Mouse (Mus musculus) midbrain, postnatal 0 days (tissue): ENCODE measurements at regions not wholly inside any gene's neighbourhood (a gene's known extent, or its start where the extent isn't known, plus 50 kb on each side); places are given as distances from the start of the nearest gene placed in this dataset.
"Not testable (repeated sequence)": the region's sequence is repeated elsewhere in the genome, so short reads cannot be mapped to it uniquely, and the experiment has no call there.

Source experiments
- ATAC-seq: fragments of 200-750 bp; cut with Nextera tagmentation; 2 replicates; pipeline ENCODE4 v1.8.0; 2017; ENCODE audit warnings: moderate number of reproducible peaks, mild to moderate bottlenecking, moderate TSS enrichment, moderate library complexity; ENCODE audit not compliant: low FRiP score
- DNase-seq: peaks from one replicate; pipeline ENCODE4 v3.0.0-alpha.2; 2015; ENCODE audit warnings: low spot score
- H3K27ac ChIP-seq: fragments of 300-500 bp; sonication (generic); 2 replicates; pipeline ENCODE4 v1.5.1; 2014; ENCODE audit warnings: low read depth, mild to moderate bottlenecking, low read length, mixed read lengths
- H3K27me3 ChIP-seq: fragments of 300-500 bp; sonication (generic); 2 replicates; pipeline ENCODE4 v1.6.1; 2014; ENCODE audit warnings: low read length, control low read depth, mixed read lengths; ENCODE audit not compliant: insufficient read depth
- H3K36me3 ChIP-seq: fragments of 300-500 bp; sonication (generic); 2 replicates; pipeline ENCODE4 v1.6.1; 2014; ENCODE audit warnings: low read length, control low read depth, mixed read lengths; ENCODE audit not compliant: insufficient read depth
- H3K4me1 ChIP-seq: fragments of 300-500 bp; sonication (generic); 2 replicates; pipeline ENCODE4 v1.6.1; 2014; ENCODE audit warnings: mild to moderate bottlenecking, control low read depth, antibody characterized with exemption, low read length, mixed read lengths; ENCODE audit not compliant: insufficient read depth
- H3K4me2 ChIP-seq: fragments of 300-500 bp; sonication (generic); 2 replicates; pipeline ENCODE4 v1.6.1; 2014; ENCODE audit warnings: low read depth, mild to moderate bottlenecking, low read length, mixed read lengths; ENCODE audit not compliant: poor library complexity, severe bottlenecking
- H3K4me3 ChIP-seq: fragments of 300-500 bp; sonication (generic); 2 replicates; pipeline ENCODE4 v1.5.1; 2014; ENCODE audit warnings: low read depth, mild to moderate bottlenecking, low read length, moderate library complexity
- H3K9ac ChIP-seq: fragments of 300-500 bp; sonication (generic); replicated peaks from 2 replicates; pipeline ENCODE4 v1.6.1; 2014; ENCODE audit warnings: mild to moderate bottlenecking, low read length, moderate library complexity, mixed read lengths; ENCODE audit not compliant: poor library complexity, severe bottlenecking
- H3K9me3 ChIP-seq: fragments of 300-500 bp; sonication (generic); 2 replicates; pipeline ENCODE4 v1.6.1; 2016; ENCODE audit warnings: low read length, control low read depth
- CTCF ChIP-seq: IDR thresholded peaks from 2 replicates; pipeline ENCODE4 v1.5.1; 2016; ENCODE audit warnings: antibody characterized with exemption, mild to moderate bottlenecking
- WGBS: fragments of 180-500 bp; shearing (Covaris S2); extraction: QIAGEN DNeasy Blood & Tissue Kit; methylation state at CpG from one replicate; pipeline ENCODE4 v1.1.7; 2014; 5-methylcytosine and 5-hydroxymethylcytosine counted together

DNA sequence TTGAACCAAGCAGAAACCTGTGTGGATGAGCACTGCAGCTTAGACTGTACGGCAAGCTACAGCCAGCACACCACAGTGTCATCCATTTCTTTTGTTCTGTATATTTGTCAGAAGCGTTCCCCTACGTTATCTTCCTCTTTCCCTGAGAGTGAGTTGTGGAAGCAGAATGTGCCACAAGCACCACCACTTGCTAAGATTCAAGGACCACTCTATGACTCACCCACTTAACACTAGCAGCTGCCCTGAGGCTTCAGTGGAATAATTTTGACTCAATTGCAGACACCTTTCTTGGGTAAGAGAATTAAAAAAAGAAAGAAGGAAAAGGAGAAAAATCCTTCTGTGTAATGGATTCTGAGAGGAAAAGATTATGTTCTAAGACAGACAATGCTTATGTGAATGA, 122.9 kb upstream of the Pclo start:
- Histone ChIP-seq H3K4me3 (no peak overlapping the region), H3K27me3 (no peaks in the 10 kb centered on the region), H3K36me3 (no peaks in the 10 kb centered on the region), H3K9me3 (no peaks in the 10 kb centered on the region), H3K27ac (no peak overlapping the region), H3K4me2 (no peak overlapping the region), H3K4me1 (no peaks in the 10 kb centered on the region), H3K9ac (no peak overlapping the region)
- TF ChIP-seq CTCF = no peak
- DNase-seq = no peak
- WGBS = 70% methylated on average over 3 of the region's 3 CpGs
- no peak for ATAC-seq

GRCm38 (mm10) chr5:14403381-14403780, 111.3 kb upstream of the Pclo start:
- H3K9me3 ChIP-seq, ATAC-seq, H3K36me3 ChIP-seq, H3K4me1 ChIP-seq, H3K4me2 ChIP-seq, H3K27ac ChIP-seq, H3K9ac ChIP-seq, H3K4me3 ChIP-seq, H3K27me3 ChIP-seq, DNase-seq: not testable (repeated sequence)
- WGBS = 90% methylated on average over 5 of the region's 12 CpGs

- DNase-seq (no peak), ATAC-seq (no peak)
- no peak overlapping the region for H3K27ac ChIP-seq
- no peaks in the 10 kb centered on the region for H3K4me1 ChIP-seq
- H3K36me3 ChIP-seq = no peaks in the 10 kb centered on the region
- no peak overlapping the region for H3K4me3 ChIP-seq
- H3K4me2 ChIP-seq = no peak overlapping the region
- TF ChIP-seq CTCF = no peak
- H3K9ac ChIP-seq = no peak overlapping the region
- no peaks in the 10 kb centered on the region for H3K9me3 ChIP-seq
- no peaks in the 10 kb centered on the region for H3K27me3 ChIP-seq
- WGBS = 65% methylated on average over 2 of the region's 2 CpGs
Measured at GRCm38 (mm10) chr5:14404344-14404743, 110.4 kb upstream of the Pclo start.

GRCm38 (mm10) chr5:14415234-14415862, 99.4 kb upstream of the Pclo start:
- no peak for ATAC-seq
- DNase-seq = peak; percentile 5

DNA sequence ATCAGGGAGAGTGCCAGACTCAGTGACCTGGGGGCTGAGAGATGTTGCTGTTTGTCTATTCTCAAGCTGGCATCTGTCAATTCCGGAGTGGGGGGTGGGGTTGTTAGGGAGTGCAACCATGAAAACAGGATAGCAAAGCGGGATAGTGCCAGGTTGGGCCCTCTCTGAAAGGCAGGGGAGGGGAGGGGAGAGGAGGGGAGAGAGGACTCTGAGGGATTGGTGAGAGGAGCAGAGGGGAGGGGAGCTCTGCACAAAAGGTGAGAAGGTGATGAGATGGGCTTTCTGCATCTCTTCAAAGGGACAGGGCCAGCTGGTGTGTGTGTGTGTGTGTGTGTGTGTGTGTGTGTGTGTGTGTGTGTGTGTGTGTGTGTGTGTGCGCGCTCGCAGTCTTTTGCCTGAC, 61.6 kb upstream of the Pclo start:
- TF ChIP-seq CTCF = no peak
- H3K36me3 ChIP-seq = no peaks in the 10 kb centered on the region
- no peak overlapping the region for H3K4me2 ChIP-seq
- H3K27ac ChIP-seq = no peak overlapping the region
- H3K9ac ChIP-seq = no peak overlapping the region
- no peaks in the 10 kb centered on the region for H3K27me3 ChIP-seq
- ATAC-seq (0 out of 2 replicates have a peak, but pooled peaks have one; percentile 20), DNase-seq (no peak)
- H3K4me1 ChIP-seq = no peaks in the 10 kb centered on the region
- no peak overlapping the region for H3K4me3 ChIP-seq
- no peaks in the 10 kb centered on the region for H3K9me3 ChIP-seq
- WGBS = 41% methylated on average over 2 of the region's 5 CpGs

More at GRCm38 (mm10) chr5:14415234-14415862, 99.4 kb upstream of the Pclo start:
- no peak for TF ChIP-seq CTCF
- Histone ChIP-seq H3K4me1 (no peaks in the 10 kb centered on the region), H3K9me3 (no peaks in the 10 kb centered on the region), H3K9ac (no peak overlapping the region), H3K36me3 (no peaks in the 10 kb centered on the region), H3K27ac (no peak overlapping the region), H3K4me3 (no peak overlapping the region), H3K27me3 (no peaks in the 10 kb centered on the region), H3K4me2 (no peak overlapping the region)
- 57% methylated on average over 1 of the region's 1 CpGs for WGBS
